Comparison of ENCODE assay signal across 8 mouse cellular contexts in genomic region chr3:135423608-135424212, GRCm38 (mm10). TPM values are rescaled to one million over a fixed set of nuclear protein-coding genes. Genes with fewer than 3 reads are reported as not detected.
DNase-seq lines count a peak whose midpoint lies in the region; ATAC-seq and TF ChIP-seq lines count a peak whose summit lies in the region.

TSS of gene Cisd2 (minus strand) at chr3:135423925.

- H3K27me3 ChIP-seq in embryonic facial prominence, embryonic 15.5 days, result no peaks in the 10 kb centered on the region
- H3K27me3 ChIP-seq in heart, postnatal 0 days (ENCODE audit: control insufficient read depth, insufficient read depth, low read length), result no peaks in the 10 kb centered on the region
- H3K27me3 ChIP-seq in midbrain, embryonic 13.5 days, result no peaks in the 10 kb centered on the region

- no peak for TF ChIP-seq CTCF in heart, postnatal 0 days (IDR thresholded peaks at IDR 0.05; ENCODE audit: low read depth)

- peak within 1 kb of the TSS; percentile 63 for H3K4me2 ChIP-seq in embryonic facial prominence, embryonic 15.5 days (replicated peaks)
- peak within 1 kb of the TSS; percentile 89 for H3K4me2 ChIP-seq in heart, postnatal 0 days (ENCODE audit: low read depth, low read length)
- peak within 1 kb of the TSS; percentile 73 for H3K4me2 ChIP-seq in midbrain, embryonic 13.5 days (replicated peaks)

- H3K4me3 ChIP-seq in ES-E14 (ENCODE audit: insufficient read depth in 1 of 2, low read depth in 1 of 2, low read length in 2 of 2, poor library complexity in 1 of 2, severe bottlenecking in 1 of 2), result peak within 1 kb of the TSS; percentile 96 to 98
- H3K4me3 ChIP-seq in embryonic facial prominence, embryonic 15.5 days (replicated peaks), result peak within 1 kb of the TSS; percentile 82
- peak within 1 kb of the TSS; percentile 76 for H3K4me3 ChIP-seq in heart, postnatal 0 days (ENCODE audit: low read depth, low read length)
- H3K4me3 ChIP-seq in midbrain, embryonic 13.5 days (replicated peaks), result peak within 1 kb of the TSS; percentile 58

- H3K9me3 ChIP-seq in ES-E14 (ENCODE audit: control insufficient read depth, insufficient read depth, low read depth, low read length), result no peaks in the 10 kb centered on the region
- H3K9me3 ChIP-seq in embryonic facial prominence, embryonic 15.5 days (replicated peaks), result no peaks in the 10 kb centered on the region
- H3K9me3 ChIP-seq in heart, postnatal 0 days (replicated peaks; ENCODE audit: control insufficient read depth, low read length), result no peaks in the 10 kb centered on the region
- no peaks in the 10 kb centered on the region for H3K9me3 ChIP-seq in midbrain, embryonic 13.5 days

- 0 out of 2 replicates have a peak, but pooled peaks have one; percentile 37 for TF ChIP-seq EP300 in heart, postnatal 0 days (IDR thresholded peaks at IDR 0.05; ENCODE audit: low read depth)

- H3K36me3 ChIP-seq in ES-E14 (ENCODE audit: control insufficient read depth, insufficient read depth, low read length, poor library complexity, severe bottlenecking), result no peaks in the 10 kb centered on the region
- H3K36me3 ChIP-seq in embryonic facial prominence, embryonic 15.5 days, result no peaks in the 10 kb centered on the region
- H3K36me3 ChIP-seq in heart, postnatal 0 days (replicated peaks; ENCODE audit: control insufficient read depth, insufficient read depth, low read length), result no peaks in the 10 kb centered on the region
- H3K36me3 ChIP-seq in midbrain, embryonic 13.5 days, result no peaks in the 10 kb centered on the region

- in situ Hi-C loops in ES-E14 (cut with MboI; ENCODE audit: low sequenced_read_pairs in 2 of 2, unreplicated experiment in 2 of 2), result no loop called here

- WGBS in embryonic facial prominence, embryonic 15.5 days, result 3% methylated on average over 8 of the region's 8 CpGs
- WGBS in heart, postnatal 0 days, result under 1% methylated on average over 8 of the region's 8 CpGs
- WGBS in midbrain, embryonic 13.5 days, result 3% methylated on average over 8 of the region's 8 CpGs

- peak within 1 kb of the TSS; percentile 98 for H3K9ac ChIP-seq in ES-E14 (ENCODE audit: insufficient read depth, low read depth, low read length, poor library complexity, severe bottlenecking)
- peak within 1 kb of the TSS; percentile 82 for H3K9ac ChIP-seq in embryonic facial prominence, embryonic 15.5 days
- H3K9ac ChIP-seq in heart, postnatal 0 days (replicated peaks; ENCODE audit: low read depth, low read length), result peak within 1 kb of the TSS; percentile 89
- peak within 1 kb of the TSS; percentile 76 for H3K9ac ChIP-seq in midbrain, embryonic 13.5 days (replicated peaks)

- peak; percentile 5; the same call in 1 of the 2 replicates for ATAC-seq in cerebellum, adult (ENCODE audit: insufficient number of reproducible peaks, low FRiP score, low TSS enrichment)
- no peak for ATAC-seq in embryonic facial prominence, embryonic 15.5 days (ENCODE audit: insufficient number of reproducible peaks, low FRiP score, low TSS enrichment, low read depth)
- ATAC-seq in heart, postnatal 0 days (ENCODE audit: insufficient read depth, low read depth), result peak; percentile 1; the same call in 1 of the 2 replicates
- ATAC-seq in midbrain, embryonic 13.5 days, result peak; percentile 34

- H3K4me1 ChIP-seq in ES-E14 (ENCODE audit: control insufficient read depth in 2 of 2, insufficient read depth in 2 of 2, low read length in 2 of 2, poor library complexity in 1 of 2), result no peaks in the 10 kb centered on the region
- H3K4me1 ChIP-seq in embryonic facial prominence, embryonic 15.5 days, result peaks cover 17% of the 10 kb centered on the region
- H3K4me1 ChIP-seq in heart, postnatal 0 days (ENCODE audit: control insufficient read depth, insufficient read depth), result no peaks in the 10 kb centered on the region
- peaks cover 26% of the 10 kb centered on the region for H3K4me1 ChIP-seq in midbrain, embryonic 13.5 days (replicated peaks)

- DNase-seq in cerebellum, postnatal 4 days (ENCODE audit: low spot score in 2 of 2), result no peak
- DNase-seq in ES-E14 (ENCODE audit: low read depth, low spot score), result no peak
- DNase-seq in heart, postnatal 0 days (ENCODE audit: low spot score), result no peak
- peak in 1 of 2 experiments; percentile 8 for DNase-seq in layer of hippocampus, postnatal 10 days (ENCODE audit: low spot score in 2 of 2)
- no peak for DNase-seq in thymus, postnatal 4 days

- peak within 1 kb of the TSS; percentile 92 for H3K27ac ChIP-seq in ES-E14 (ENCODE audit: insufficient read depth, low read depth, low read length, poor library complexity, severe bottlenecking)
- H3K27ac ChIP-seq in embryonic facial prominence, embryonic 15.5 days (replicated peaks), result peak within 1 kb of the TSS; percentile 97
- peak within 1 kb of the TSS; percentile 93 for H3K27ac ChIP-seq in heart, postnatal 0 days (ENCODE audit: low read depth)
- H3K27ac ChIP-seq in midbrain, embryonic 13.5 days, result peak within 1 kb of the TSS; percentile 95

TF ChIP-seq in ES-E14, 5 proteins besides CTCF, POLR2A, EP300 and RAD21:
- TF ChIP-seq MAFK (IDR thresholded peaks at IDR 0.05; ENCODE audit: insufficient read depth, low read depth, low read length), result no peak
- 0 out of 2 replicates have a peak, but pooled peaks have one; percentile 56 for TF ChIP-seq ZNF384 (IDR thresholded peaks at IDR 0.05; ENCODE audit: low read depth, low read length)

RNA-seq across cellular contexts. Expression of gene Cisd2, which starts in this region (rescaled TPM):
- total RNA-seq in ES-E14 (2012; rRNA removed), result 17.4 and 21.6 TPM in 2 replicates
- polyA plus RNA-seq in embryonic facial prominence, embryonic 15.5 days (2015; fragmentation: Nextera tagmentation; extraction: Ambion mirVana), result 51.2 and 52.1 TPM in 2 replicates
- total RNA-seq in heart, postnatal 0 days (2014; rRNA removed; ENCODE audit: low replicate concordance), result 20.7 and 20.8 TPM in 2 replicates
- 43.0 and 48.2 TPM in 2 replicates for polyA plus RNA-seq in heart, postnatal 0 days (2015; fragmentation: Nextera tagmentation; extraction: Ambion mirVana)
- total RNA-seq in layer of hippocampus, postnatal 10 days (2021), result 10 to 100 TPM; 34.9 to 39.1 TPM
- polyA plus RNA-seq in midbrain, embryonic 13.5 days (2015; fragmentation: Nextera tagmentation; extraction: Ambion mirVana), result 78.8 and 80.7 TPM in 2 replicates
